Mouse (Mus musculus) adrenal gland, postnatal 10 days (tissue): ENCODE data around the gene Vmn1r40. TPM values are rescaled to one million over a fixed set of nuclear protein-coding genes. Genes with fewer than 3 reads are reported as not detected.

Experiments
- DNase-seq: peaks from one replicate; pipeline ENCODE4 v3.0.0; 2021; ENCODE audit warnings: mixed read lengths
- long read RNA-seq, 2 experiments: library from polyadenylated mRNA; stranded (forward); transcript quantifications; one replicate each; pipeline ENCODE4 v2.0.0; 2021
- total RNA-seq, 2 experiments: library from RNA; stranded (reverse); gene quantifications; 2 replicates each; pipeline ENCODE4 v1.2.3; 2021

The Vmn1r40 gene
- total RNA-seq: not detected
- long read RNA-seq, experiment 1: 0 reads
- long read RNA-seq, experiment 2: 0 reads

GRCm38 (mm10) chr6:89707240-89707639, at the start of gene Vmn1r40:
Gene Vmn1r40, plus strand, starts transcription at chr6:89707540.
- DNase-seq: no peak

DNA sequence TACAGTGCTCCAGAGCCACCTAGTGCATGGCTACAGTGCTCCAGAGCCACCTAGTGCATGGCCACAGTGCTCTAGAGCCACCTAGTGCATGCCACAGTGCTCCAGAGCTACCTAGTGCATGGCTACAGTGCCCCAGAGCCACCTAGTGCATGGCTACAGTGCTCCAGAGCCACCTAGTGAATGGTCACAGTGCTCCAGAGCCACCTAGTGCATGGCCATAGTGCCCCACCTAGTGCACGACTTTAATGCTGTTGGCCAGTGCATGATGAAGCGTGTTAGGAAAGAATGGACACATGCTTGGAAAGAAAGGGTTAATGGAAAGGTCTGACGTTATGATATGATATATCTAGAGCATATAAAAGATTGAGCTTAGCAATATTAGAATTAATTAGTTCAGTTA, 49.0 kb upstream of the Vmn1r40 start:
- no peak for DNase-seq

GRCm38 (mm10) chr6:89658931-89659330, 48.4 kb upstream of the Vmn1r40 start:
- DNase-seq: no peak

DNA sequence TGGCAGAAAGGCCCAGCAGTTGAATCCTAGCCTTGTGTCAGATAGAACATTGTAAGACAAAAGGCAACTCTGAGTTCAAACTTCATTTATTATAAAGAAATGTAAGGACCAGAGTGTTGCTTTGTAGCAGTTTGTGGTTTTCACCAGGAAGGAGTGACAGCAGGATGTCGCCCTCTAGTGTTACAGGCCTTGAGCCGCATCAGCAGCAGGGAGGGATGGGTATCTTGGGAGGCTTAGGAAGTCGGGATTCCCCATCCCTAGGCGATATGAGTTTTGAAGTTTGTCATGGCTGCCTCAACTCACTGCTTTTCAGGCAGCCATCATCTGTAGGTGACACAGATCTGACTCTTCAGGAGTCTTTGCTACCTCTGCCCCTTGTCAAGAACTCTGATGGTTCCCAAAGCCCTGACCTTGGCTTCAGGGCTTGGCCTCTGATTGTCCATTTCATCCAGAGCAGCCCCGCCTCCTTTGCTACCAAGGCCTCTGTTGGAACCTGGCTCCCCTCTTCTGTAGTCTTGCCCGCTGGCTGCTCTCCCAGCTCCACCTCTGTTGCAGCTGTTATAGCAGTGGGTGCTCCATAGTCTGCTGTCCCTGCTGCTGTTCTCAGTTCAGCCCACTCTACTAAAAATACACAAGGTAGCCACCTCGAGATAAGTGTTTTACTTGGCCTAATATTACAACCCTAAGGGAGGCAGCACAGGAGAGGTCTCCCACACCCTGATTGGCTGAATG, 47.5 kb upstream of the Vmn1r40 start:
- peak; percentile 40 for DNase-seq

DNA sequence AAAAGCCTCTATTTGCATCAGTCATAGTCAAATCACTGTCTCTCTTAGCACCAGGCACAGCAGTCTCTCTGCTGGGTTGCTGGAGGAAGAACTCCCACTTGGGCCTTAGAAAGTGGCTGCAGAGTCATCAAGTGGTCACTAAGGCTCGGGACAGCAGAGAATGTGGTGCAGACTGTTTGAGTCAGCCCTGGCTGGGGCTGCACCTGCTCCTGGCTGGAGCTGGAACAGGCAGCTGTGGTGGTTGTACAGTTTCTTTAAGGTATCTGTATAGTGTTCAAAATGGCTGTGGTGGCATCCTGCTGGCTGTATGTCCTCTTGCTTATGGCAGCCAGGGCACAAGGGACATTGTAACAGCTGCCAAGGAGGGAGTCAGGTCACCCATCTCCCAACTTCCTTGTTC, 46.9 kb upstream of the Vmn1r40 start:
- no peak for DNase-seq

DNA sequence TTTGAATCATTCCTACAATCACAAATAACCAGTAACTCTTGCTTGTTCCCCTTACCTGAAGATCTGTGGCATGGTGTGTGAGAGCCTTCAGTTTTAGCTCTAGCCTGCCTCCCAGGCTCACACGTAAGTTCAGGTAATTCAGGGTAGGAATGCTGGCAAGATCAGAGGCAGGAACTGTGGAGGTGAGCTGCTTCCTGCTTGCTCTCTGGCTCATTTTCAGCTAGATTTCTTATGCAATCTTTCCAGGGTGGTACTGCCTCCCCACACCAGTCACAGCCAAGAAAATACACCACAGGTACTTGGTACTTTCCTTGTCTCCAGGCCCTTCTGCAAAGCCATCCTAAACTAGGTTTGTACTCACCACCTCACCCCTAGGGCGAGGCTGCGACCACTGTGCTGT, 44.8 kb upstream of the Vmn1r40 start:
- DNase-seq: no peak

GRCm38 (mm10) chr6:89665155-89665554, 42.2 kb upstream of the Vmn1r40 start:
- DNase-seq: no peak

- DNase-seq: no peak
Observed at GRCm38 (mm10) chr6:89665667-89666066, 41.7 kb upstream of the Vmn1r40 start.

DNA sequence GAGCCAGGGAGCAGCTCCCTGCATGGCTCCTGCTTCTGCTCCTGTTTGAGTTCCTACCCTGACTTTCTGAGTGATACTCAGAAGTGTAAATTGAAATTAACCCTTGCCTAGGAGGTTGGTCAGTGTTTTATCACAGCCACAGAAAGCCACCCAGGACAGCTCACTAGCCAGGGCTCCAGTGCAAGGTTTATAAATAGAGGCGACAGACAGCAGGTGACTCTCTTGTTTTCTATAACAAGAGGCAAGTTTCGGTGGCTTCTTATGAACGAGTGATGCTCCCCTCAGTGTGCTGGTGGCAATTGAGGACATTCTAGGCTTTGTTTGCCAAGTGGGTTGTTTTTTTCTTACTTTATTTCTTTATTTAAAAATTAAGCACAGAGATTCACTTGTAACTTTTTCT, 40.4 kb upstream of the Vmn1r40 start:
- no peak for DNase-seq

DNA sequence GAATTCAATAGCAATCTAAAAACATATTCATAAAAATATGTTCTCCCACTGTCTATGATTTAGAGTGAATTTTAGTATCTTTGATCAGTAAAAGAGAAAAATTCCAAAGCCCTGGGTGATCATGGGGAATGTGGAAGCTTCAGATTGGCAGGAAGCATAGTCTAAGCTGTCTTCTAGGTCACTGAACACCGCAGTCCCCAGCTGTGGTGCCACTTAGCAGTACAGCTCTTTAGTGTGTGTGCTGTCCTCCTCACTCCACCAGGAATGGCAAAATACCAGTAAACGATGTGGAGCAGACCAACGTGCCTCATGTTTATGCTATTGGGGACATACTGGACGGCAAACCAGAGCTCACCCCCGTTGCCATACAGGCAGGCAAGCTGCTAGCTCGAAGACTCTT, 37.8 kb upstream of the Vmn1r40 start:
- no peak for DNase-seq

DNA sequence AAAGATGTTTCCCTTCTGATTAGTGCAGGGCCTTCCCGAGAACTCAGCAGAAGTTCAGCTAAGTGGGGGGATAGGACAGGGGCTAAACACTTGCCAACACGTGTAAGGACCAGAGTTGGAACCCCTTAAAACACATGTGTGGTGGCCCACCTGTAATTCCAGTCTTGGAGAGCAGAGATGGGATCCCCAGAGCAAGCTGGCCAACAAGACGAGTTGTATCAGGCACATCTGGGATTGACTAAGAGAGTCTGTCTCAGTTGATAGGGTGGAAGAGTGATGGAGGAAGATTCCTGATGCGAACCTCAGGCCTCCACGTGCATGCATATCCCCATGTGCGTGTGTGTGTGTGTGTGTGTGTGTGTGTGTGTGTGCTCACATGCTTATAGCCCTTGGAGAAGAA, 35.9 kb upstream of the Vmn1r40 start:
- DNase-seq: no peak

DNA sequence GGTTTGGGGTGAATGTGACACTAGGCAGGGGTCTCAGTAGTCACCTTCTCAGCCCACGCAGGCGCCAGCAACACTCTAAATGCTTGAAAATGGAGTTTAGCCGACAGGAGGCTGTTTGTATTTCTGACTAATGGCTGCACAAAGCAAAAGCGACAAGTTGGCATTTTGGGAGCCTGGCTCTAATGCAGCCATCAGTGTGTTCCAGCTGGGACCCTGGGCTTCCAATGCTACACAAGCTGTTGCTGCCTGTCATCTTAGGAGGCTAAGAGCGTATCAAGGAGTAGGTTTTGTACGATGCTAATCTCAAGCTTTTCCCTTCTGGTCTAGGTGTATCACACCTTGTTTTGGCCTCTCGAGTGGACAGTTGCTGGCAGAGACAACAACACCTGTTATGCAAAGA, 34.7 kb upstream of the Vmn1r40 start:
- DNase-seq: no peak

DNA sequence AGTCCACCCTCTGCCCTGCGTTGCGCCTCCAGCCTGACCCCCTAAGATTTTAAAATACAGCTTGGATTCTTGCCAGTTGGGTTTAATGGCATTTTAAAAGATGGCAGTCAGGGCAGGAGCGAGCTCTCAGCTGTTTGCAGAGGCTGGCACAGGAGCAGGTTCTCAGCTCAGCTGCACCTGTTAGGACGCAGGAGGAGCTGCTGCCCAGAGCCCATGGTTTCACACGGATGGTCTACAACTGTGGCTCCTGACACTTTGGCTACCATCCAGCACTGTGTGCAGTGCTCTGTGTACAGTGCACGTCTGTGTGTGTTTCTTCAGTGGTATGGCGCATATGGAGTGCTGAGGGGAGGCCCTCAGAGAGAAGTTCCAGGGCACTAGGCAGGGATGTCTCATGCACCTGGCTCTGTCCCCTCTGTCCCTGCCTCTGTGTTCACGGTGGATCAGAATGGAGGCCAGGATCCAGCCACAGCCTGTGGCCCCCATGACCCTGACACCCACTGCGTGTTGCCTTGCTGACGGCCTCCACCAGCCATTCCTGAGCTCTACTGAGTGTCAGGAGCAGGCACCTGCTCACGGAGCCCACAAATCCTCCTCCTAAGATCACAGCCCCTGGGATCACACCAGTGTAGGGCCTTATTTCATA, 34.1 kb upstream of the Vmn1r40 start:
- no peak for DNase-seq

DNA sequence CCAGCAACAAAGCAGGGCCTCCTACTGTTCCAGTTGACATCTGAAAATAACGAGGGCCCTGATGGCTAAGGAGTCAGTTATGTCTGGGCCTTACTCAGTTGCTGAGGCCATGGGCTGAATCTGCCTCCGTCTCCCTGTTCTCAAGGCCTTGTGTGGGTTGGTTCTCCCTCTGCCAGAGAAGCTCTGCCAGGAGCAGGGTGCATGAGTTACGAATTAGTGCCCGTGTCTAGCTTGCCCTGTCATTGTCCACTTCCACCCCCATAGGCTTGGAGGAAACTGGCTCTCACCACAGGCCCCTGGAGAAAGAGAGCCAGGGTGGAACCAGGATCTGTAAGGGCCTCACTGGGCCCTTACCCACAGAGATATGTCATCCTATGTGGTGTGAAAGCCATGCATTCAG, 28.8 kb upstream of the Vmn1r40 start:
- no peak for DNase-seq

DNA sequence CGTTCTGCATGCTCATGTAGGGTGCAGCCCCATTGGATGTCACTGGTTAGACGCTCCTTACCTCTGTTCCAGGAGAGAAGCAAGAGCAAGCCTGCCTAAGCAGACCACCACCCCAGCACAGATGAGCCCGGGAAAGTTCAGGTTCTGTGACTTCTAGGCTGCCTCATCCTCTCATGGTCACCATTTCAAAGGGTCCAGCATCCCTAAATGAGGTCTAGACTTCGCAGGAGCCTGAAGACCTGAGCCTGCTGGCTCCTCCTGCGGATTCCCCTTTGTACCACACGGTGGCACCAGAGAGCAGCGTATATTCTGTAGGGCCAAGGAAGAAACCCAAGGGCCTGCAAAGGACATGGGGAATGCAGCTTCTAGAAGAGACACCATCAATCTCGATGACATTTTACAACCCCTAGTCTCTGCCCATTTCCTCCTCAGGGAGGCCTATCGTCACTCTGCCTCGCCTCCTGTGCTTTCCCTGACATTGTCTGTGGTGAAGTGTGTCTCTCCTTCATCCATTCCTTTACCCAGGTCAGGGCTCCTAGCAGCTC, 28.0 kb upstream of the Vmn1r40 start:
- DNase-seq: peak; percentile 80

DNA sequence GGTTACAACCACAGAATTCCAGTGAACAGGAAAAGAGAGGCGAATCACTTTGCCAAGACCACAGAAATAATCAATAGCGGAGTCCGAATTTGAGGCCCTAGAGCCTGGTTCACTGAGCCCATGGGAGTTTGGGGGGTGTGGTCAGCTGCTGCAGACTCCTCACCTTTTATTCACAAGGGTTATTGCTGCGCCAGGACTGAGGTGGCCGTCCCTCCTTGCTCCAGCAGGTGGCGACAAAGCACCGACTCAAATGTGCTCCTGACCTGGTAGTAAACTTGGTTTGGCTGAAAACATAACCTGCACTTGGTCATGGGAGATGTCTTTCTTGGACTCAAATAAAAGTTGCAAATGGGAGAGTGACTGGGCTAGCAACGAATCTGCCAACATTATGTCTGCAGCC, 27.2 kb upstream of the Vmn1r40 start:
- DNase-seq: peak; percentile 90

DNA sequence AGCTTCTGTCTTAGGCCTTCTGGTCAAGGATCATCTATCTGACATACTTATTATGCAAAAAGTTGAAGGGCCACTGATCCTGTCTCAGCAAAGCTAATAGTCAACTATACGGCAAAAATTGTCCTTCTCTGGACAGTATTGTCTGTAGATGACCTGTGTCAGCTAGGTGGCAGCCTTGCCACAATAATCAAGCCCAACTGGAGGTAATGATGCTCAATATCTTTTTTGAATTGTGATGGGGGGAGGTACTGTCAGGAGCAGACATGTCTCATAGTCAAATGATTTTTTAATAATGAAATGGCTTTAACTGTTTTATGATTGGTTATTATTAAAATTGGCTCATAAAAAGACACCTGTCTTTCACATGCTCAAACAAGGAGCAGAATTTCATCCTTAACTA, 23.1 kb upstream of the Vmn1r40 start:
- DNase-seq: no peak

- no peak for DNase-seq
Observed at GRCm38 (mm10) chr6:89687100-89687499, 20.2 kb upstream of the Vmn1r40 start.

DNA sequence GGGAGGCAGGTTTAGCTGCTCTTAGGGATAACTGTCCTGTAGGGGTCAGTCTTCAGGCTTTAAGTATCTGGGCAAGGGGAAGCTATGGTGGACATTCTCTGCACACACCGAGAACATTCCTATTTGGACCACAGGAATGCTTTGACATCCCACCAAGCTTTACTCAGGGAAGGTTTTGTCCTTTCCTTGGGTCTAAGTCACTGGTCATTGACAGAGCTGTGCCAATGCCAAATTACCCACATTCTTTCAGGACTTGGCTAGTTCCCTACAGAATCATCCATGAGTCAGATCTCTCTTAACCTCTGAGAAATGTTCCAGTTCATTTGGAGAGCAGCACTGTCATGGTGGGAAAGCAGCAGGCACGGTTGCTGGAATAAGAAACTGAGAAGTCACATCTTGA, 716 bp upstream of the Vmn1r40 start:
- peak; percentile 2 for DNase-seq

DNA sequence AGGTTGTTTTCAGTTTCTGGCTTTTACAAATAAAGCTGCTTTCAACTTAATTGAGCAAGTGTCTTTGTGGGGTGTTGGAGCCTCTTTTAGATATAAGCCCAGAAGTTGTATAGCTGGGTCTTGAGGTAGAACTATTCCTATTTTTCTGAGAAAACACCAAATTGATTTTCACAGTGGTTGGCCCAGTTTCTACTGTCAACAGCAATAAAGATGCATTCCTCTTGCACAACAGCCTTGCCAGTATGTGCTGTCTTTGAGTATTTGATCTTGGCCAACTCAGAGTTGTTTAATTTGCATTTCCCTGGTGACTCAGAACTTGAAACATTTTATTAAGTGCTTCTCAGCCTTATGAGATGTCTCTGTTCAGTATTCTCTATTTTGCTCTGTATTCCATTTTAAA, 10.7 kb downstream of the Vmn1r40 start:
- DNase-seq: no peak

- DNase-seq: no peak
Observed at GRCm38 (mm10) chr6:89740466-89740865, 33.1 kb downstream of the Vmn1r40 start, which contains the start of gene Vmn1r41. Gene Vmn1r41, plus strand, starts transcription at chr6:89740766.

GRCm38 (mm10) chr6:89742811-89743210, 35.5 kb downstream of the Vmn1r40 start:
- DNase-seq: no peak
